Mouse (Mus musculus) testis, adult 2 months (tissue): ENCODE measurements around the gene Cabs1.

Experiments used
- CTCF ChIP-seq: fragments of 200-500 bp; IDR thresholded peaks from 2 replicates; pipeline ENCODE4 v1.5.1; 2012; ENCODE audit warnings: low read depth, mild to moderate bottlenecking, inconsistent platforms, low read length, moderate library complexity; ENCODE audit not compliant: control insufficient read depth, insufficient read depth, insufficient replicate concordance
- POLR2A ChIP-seq: fragments of 200-500 bp; IDR thresholded peaks from 2 replicates; pipeline ENCODE4 v1.6.1; 2012; ENCODE audit warnings: low read depth, mild to moderate bottlenecking, inconsistent platforms, low read length, moderate library complexity; ENCODE audit not compliant: control insufficient read depth

GRCm38 (mm10) chr5:87931603-87932002 is 47.6 kb upstream of the Cabs1 start:
- no peak for TF ChIP-seq CTCF
- no peak for TF ChIP-seq POLR2A
